Mouse (Mus musculus): Measurements from ENCODE around the gene Asb7. TPM values are rescaled to one million over a fixed set of nuclear protein-coding genes. Genes with fewer than 3 reads are reported as not detected.

Gene Asb7
- 10 to 100 TPM; 19.6 to 19.7 TPM for total RNA-seq (2021)

GRCm38 (mm10) chr7:66689294-66689619, at the start of gene Asb7:
Gene Asb7, minus strand, starts transcription at chr7:66689596.
- intact Hi-C loops (cut with DNase I): no loop called here

GRCm38 (mm10) chr7:66737418-66737817, 48.0 kb upstream of the Asb7 start:
- DNase-seq (ENCODE audit: low spot score in 2 of 2): no peak
- intact Hi-C loops (cut with DNase I): no loop called here

More at GRCm38 (mm10) chr7:66689294-66689619, at the start of gene Asb7:
- DNase-seq (ENCODE audit: low spot score in 2 of 2): no peak

- intact Hi-C loops (cut with DNase I): no loop called here
- no peak for DNase-seq (ENCODE audit: low spot score in 2 of 2)
Measured at GRCm38 (mm10) chr7:66734993-66735392, 45.6 kb upstream of the Asb7 start.

GRCm38 (mm10) chr7:66734466-66734865, 45.1 kb upstream of the Asb7 start:
- no peak for DNase-seq (ENCODE audit: low spot score in 2 of 2)
- intact Hi-C loops (cut with DNase I): no loop called here

GRCm38 (mm10) chr7:66733882-66734281, 44.5 kb upstream of the Asb7 start:
- DNase-seq (ENCODE audit: low spot score in 2 of 2): no peak
- intact Hi-C loops (cut with DNase I): no loop called here

- no peak for DNase-seq (ENCODE audit: low spot score in 2 of 2)
- intact Hi-C loops (cut with DNase I): no loop called here
Measured at GRCm38 (mm10) chr7:66733431-66733830, 44.0 kb upstream of the Asb7 start.

- intact Hi-C loops (cut with DNase I): no loop called here
- no peak for DNase-seq (ENCODE audit: low spot score in 2 of 2)
Measured at GRCm38 (mm10) chr7:66729232-66729631, 39.8 kb upstream of the Asb7 start.

GRCm38 (mm10) chr7:66728072-66728471, 38.7 kb upstream of the Asb7 start:
- no peak for DNase-seq (ENCODE audit: low spot score in 2 of 2)
- intact Hi-C loops (cut with DNase I): no loop called here

- no peak for DNase-seq (ENCODE audit: low spot score in 2 of 2)
- intact Hi-C loops (cut with DNase I): no loop called here
Measured at GRCm38 (mm10) chr7:66724954-66725353, 35.6 kb upstream of the Asb7 start.

GRCm38 (mm10) chr7:66724514-66724913, 35.1 kb upstream of the Asb7 start:
- intact Hi-C loops (cut with DNase I): no loop called here
- no peak for DNase-seq (ENCODE audit: low spot score in 2 of 2)

- intact Hi-C loops (cut with DNase I): loop anchor here (5.0 kb wide), 2 partner anchors 126 to 486 kb away; partner anchors contain the start of gene Adamts17
- DNase-seq (ENCODE audit: low spot score in 2 of 2): no peak
Measured at GRCm38 (mm10) chr7:66711166-66711565, 21.8 kb upstream of the Asb7 start.

- intact Hi-C loops (cut with DNase I): no loop called here
- no peak for DNase-seq (ENCODE audit: low spot score in 2 of 2)
Measured at GRCm38 (mm10) chr7:66704631-66705030, 15.2 kb upstream of the Asb7 start.

GRCm38 (mm10) chr7:66702721-66703120, 13.3 kb upstream of the Asb7 start:
- DNase-seq (ENCODE audit: low spot score in 2 of 2): no peak

GRCm38 (mm10) chr7:66694467-66694866, 5.1 kb upstream of the Asb7 start:
- intact Hi-C loops (cut with DNase I): no loop called here
- DNase-seq (ENCODE audit: low spot score in 2 of 2): no peak

More at GRCm38 (mm10) chr7:66702721-66703120, 13.3 kb upstream of the Asb7 start:
- intact Hi-C loops (cut with DNase I): no loop called here

- intact Hi-C loops (cut with DNase I): no loop called here
Measured at GRCm38 (mm10) chr7:66689620-66690360, 394 bp upstream of the Asb7 start, which contains the start of gene Lins1. Gene Lins1, plus strand, starts transcription at chr7:66689889.

GRCm38 (mm10) chr7:66688721-66689120, 675 bp downstream of the Asb7 start:
- intact Hi-C loops (cut with DNase I): no loop called here
- DNase-seq (ENCODE audit: low spot score in 2 of 2): no peak

More at GRCm38 (mm10) chr7:66689620-66690360, 394 bp upstream of the Asb7 start, which contains the start of gene Lins1:
- peak; percentile 99 for DNase-seq (ENCODE audit: low spot score in 2 of 2)

- intact Hi-C loops (cut with DNase I): no loop called here
- no peak for DNase-seq (ENCODE audit: low spot score in 2 of 2)
Measured at GRCm38 (mm10) chr7:66682119-66682863, 7.1 kb downstream of the Asb7 start.

GRCm38 (mm10) chr7:66675800-66676199, 13.6 kb downstream of the Asb7 start:
- no peak for DNase-seq (ENCODE audit: low spot score in 2 of 2)

GRCm38 (mm10) chr7:66667064-66667463, 22.3 kb downstream of the Asb7 start:
- intact Hi-C loops (cut with DNase I): loop anchor here (10.0 kb wide), 1 partner anchor 562 kb away; the partner anchor contains the start of gene Chsy1

More at GRCm38 (mm10) chr7:66675800-66676199, 13.6 kb downstream of the Asb7 start:
- intact Hi-C loops (cut with DNase I): no loop called here

GRCm38 (mm10) chr7:66663548-66663947, 25.8 kb downstream of the Asb7 start:
- intact Hi-C loops (cut with DNase I): loop anchor here (10.0 kb wide), 1 partner anchor 559 kb away; the partner anchor contains the start of gene Chsy1
- no peak for DNase-seq (ENCODE audit: low spot score in 2 of 2)

More at GRCm38 (mm10) chr7:66667064-66667463, 22.3 kb downstream of the Asb7 start:
- DNase-seq (ENCODE audit: low spot score in 2 of 2): no peak
